Mouse (Mus musculus): ENCODE data around the gene Pkp4. TPM values are rescaled to one million over a fixed set of nuclear protein-coding genes. Genes with fewer than 3 reads are reported as not detected.
"Not testable (repeated sequence)": the region's sequence is repeated elsewhere in the genome, so short reads cannot be mapped to it uniquely, and the experiment has no call there.

Pkp4 gene
- total RNA-seq, 2 experiments from 2014 or later = 24.9 to 34.0 TPM

- no peak overlapping the region for H3K4me3 ChIP-seq
- intact Hi-C loops (cut with DNase I) = no loop called here
- H3K27ac ChIP-seq = no peak overlapping the region
- TF ChIP-seq CTCF (IDR thresholded peaks at IDR 0.05) = no peak
- DNase-seq = no peak
Observed at GRCm38 (mm10) chr2:59367191-59367590, 206.5 kb downstream of the Pkp4 start.

GRCm38 (mm10) chr2:59373113-59373512 lies 212.5 kb downstream of the Pkp4 start:
- intact Hi-C loops (cut with DNase I) = no loop called here
- no peak for DNase-seq
- no peak overlapping the region for H3K27ac ChIP-seq
- no peak overlapping the region for H3K4me3 ChIP-seq
- TF ChIP-seq CTCF (IDR thresholded peaks at IDR 0.05) = no peak

GRCm38 (mm10) chr2:59378096-59378495 lies 217.4 kb downstream of the Pkp4 start:
- H3K4me3 ChIP-seq = no peak overlapping the region
- intact Hi-C loops (cut with DNase I) = no loop called here
- TF ChIP-seq CTCF (IDR thresholded peaks at IDR 0.05) = no peak
- no peak overlapping the region for H3K27ac ChIP-seq
- no peak for DNase-seq

DNA sequence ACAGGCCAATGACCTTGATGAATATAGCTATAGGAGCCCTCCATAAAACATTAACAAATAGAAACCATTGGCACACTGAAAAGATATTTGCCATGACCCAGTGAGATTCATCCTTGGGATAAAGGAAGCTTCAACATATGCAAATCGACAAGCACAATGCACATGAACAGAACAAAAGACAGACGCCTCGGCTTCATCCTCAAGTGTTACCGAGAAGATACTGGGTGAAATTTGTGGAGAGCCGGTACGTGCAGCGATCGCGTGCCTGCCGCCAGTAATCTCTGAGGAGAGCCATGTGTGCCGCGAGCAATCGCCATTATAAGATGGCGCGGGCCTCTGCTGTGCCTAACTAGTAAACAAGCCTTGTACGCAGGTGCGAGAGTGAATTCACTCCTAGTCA lies 218.2 kb downstream of the Pkp4 start:
- H3K4me3 ChIP-seq; DNase-seq; intact Hi-C loops (cut with DNase I); H3K27ac ChIP-seq: not testable (repeated sequence)

DNA sequence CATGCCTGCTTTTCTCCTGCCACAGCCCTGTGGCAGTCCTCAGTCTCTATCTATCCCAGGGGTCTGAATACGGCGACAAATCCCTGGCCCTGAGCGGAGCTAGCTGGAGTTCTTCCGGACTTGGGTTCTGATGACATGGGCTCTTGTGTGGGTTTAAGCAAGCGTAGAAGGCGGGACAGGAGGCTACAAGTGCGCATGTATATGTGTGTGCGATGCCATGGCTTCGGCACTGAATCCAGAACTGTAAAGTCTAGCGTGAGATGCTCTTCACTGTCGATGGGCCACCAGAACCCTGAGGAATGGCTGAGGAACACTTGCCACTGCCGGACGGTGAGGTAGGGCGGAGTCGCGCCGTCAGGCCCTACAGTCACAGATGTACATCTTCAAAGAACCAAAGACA lies 222.6 kb downstream of the Pkp4 start:
- no peak for TF ChIP-seq CTCF (IDR thresholded peaks at IDR 0.05)
- intact Hi-C loops (cut with DNase I) = no loop called here

DNA sequence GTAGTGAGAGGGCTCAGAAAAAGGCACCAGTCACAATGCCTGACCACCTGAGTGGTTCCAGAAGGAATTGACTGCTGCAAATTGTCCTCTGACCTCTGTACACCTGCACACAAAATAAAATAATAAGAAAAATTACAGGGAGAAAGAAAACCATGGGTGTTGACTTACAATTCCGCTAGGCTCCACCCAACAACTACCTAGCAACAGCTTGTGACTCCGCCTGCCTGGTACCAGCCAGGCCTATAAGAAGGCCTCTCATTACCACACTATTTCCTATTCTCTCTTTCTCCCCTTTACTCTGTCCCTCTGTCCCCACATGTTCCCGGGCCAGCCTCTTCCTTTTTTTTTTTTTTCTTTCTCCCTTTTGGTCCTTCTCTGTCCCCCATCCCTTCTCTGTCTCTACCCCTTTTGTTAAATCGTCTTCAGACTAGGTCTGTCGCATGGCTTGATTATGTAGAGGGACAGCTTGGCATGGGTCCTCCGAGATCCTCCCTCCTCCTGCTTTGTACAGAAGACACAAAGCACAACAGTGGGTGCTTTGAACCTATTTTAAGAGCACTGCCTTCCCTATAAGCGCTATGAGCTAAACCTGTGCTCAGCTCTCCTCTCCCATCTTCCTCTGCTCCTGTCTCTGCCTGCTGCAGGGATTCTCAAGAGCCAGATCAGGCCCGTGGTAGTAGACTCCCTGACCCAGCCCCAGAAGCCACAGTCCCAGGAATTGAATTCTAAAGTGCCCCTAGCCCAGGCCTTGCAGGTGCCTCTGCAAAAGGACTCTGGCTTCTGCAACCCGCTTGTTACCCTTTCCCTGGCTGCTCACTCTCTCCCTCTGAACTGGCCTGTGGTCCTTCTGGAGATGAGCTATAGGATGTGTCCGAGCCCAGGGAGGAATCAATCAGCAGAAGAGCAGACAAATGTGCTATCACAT lies 223.5 kb downstream of the Pkp4 start:
- DNase-seq = no peak
- no peak for TF ChIP-seq CTCF (IDR thresholded peaks at IDR 0.05)
- intact Hi-C loops (cut with DNase I) = no loop called here
- Histone ChIP-seq H3K27ac (no peak overlapping the region), H3K4me3 (no peak overlapping the region)

More for the DNA sequence above, 222.6 kb downstream of the Pkp4 start:
- Histone ChIP-seq H3K4me3 (no peak overlapping the region), H3K27ac (no peak overlapping the region)
- DNase-seq = no peak

DNA sequence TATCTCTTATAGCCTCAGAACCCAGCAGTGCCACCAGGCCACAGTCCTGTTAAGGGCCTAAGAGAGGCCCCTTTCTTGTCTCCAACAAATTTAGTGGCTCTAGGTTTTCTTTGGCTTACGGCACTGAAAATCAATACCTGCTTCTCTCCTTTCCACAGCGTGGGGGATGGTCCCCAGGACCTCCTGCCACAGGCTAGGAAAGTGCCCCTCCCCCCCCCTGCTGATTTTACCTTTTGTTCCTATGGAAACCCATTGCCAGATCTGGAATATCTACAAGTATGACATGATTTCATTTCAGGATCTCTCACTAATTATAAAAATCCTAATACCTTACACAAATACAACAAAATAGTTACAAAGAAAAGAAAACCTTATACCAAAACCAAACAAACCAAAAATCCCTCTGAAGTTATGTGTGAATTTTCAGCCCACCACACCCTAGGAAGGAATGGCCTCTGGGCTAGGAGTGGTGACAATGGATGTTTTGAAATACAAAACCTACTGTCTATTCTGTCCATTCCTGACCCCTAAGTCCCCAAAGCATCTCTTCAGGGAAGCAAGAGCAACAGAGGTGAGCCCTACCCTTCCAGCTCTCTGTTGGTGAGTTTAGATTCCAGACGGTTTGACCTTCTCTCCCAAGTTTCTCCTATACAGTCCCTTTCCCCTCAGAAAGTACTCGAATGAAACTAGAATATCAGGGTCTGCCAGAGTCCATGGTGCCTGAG lies 224.7 kb downstream of the Pkp4 start:
- no peak for TF ChIP-seq CTCF (IDR thresholded peaks at IDR 0.05)
- H3K27ac ChIP-seq = no peak overlapping the region
- intact Hi-C loops (cut with DNase I) = no loop called here
- no peak overlapping the region for H3K4me3 ChIP-seq
- DNase-seq = no peak

DNA sequence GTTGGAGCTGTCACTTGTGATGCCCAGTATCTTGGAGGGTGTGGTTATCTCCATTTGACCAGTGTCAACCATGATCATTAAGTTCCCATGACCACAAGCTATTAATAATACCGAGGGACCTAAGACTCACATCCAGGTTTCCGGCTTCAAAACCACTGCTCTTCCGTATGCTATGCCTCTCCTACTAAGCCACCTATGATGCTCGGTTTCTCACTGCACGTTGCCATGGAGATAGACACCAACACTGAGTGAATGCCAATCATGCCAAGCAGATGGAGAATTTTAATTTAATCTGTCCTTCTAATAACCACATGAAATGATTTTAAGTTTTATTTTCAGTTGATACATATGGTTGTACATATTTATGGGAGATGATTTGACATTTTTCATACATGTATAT lies 229.3 kb downstream of the Pkp4 start:
- no peak for DNase-seq
- Histone ChIP-seq H3K27ac (no peak overlapping the region), H3K4me3 (no peak overlapping the region)
- no peak for TF ChIP-seq CTCF (IDR thresholded peaks at IDR 0.05)
- intact Hi-C loops (cut with DNase I) = no loop called here

- intact Hi-C loops (cut with DNase I) = no loop called here
- TF ChIP-seq CTCF (IDR thresholded peaks at IDR 0.05) = no peak
- DNase-seq = no peak
- Histone ChIP-seq H3K4me3 (no peak overlapping the region), H3K27ac (no peak overlapping the region)
Observed at GRCm38 (mm10) chr2:59393177-59393576, 232.5 kb downstream of the Pkp4 start.

DNA sequence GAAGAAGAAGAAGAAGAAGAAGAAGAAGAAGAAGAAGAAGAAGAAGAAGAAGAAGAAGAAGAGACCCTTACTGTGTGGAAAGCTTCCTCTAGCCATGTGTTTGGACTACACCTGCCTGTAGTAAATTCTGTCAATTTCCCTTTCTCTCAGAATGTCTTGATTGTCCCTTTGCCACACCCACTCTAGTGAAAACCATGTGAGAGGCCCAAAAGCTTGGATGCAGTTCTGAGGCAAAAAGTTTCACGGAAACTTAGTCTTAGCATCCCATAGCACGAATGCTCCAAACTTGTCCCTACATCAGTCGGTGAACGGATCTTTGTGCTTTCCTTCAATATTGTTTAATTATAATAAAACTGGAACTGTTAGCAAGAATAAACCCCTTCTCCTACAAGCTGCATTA lies 234.0 kb downstream of the Pkp4 start:
- Histone ChIP-seq H3K4me3 (no peak overlapping the region), H3K27ac (no peak overlapping the region)
- TF ChIP-seq CTCF (IDR thresholded peaks at IDR 0.05) = no peak
- no peak for DNase-seq
- intact Hi-C loops (cut with DNase I) = no loop called here

- H3K27ac ChIP-seq; intact Hi-C loops (cut with DNase I); H3K4me3 ChIP-seq; DNase-seq: not testable (repeated sequence)
Observed at GRCm38 (mm10) chr2:59395160-59395650, 234.6 kb downstream of the Pkp4 start.

GRCm38 (mm10) chr2:59396555-59396954 lies 235.9 kb downstream of the Pkp4 start:
- Histone ChIP-seq H3K4me3 (no peak overlapping the region), H3K27ac (no peak overlapping the region)
- intact Hi-C loops (cut with DNase I) = no loop called here
- DNase-seq = no peak
- no peak for TF ChIP-seq CTCF (IDR thresholded peaks at IDR 0.05)

GRCm38 (mm10) chr2:59397531-59397930 lies 236.9 kb downstream of the Pkp4 start:
- no peak for DNase-seq
- Histone ChIP-seq H3K27ac (no peak overlapping the region), H3K4me3 (no peak overlapping the region)
- TF ChIP-seq CTCF (IDR thresholded peaks at IDR 0.05) = no peak
- intact Hi-C loops (cut with DNase I) = no loop called here
